Comparison of ENCODE assay signal across 20 mouse cellular contexts in genomic region chr19:4596071-4596470, GRCm38 (mm10).
"Had no signal": no experiment of that assay in that cellular context is flagged by ENCODE, and none has a peak within 500 bp of the region (broad histone marks: within the 10 kb centered on the region; RNA-seq: fewer than 3 reads in every experiment).

No protein-coding gene starts in this region.

- H3K27me3 ChIP-seq: liver, embryonic 13.5 days; midbrain, embryonic 12.5 days; midbrain, embryonic 15.5 days; neural tube, embryonic 12.5 days; neural tube, embryonic 15.5 days had no signal

- H3K9me3 ChIP-seq: liver, embryonic 13.5 days; midbrain, embryonic 12.5 days; midbrain, embryonic 15.5 days; neural tube, embryonic 12.5 days; neural tube, embryonic 15.5 days had no signal

- H3K4me1 ChIP-seq: midbrain, embryonic 12.5 days; midbrain, embryonic 15.5 days; neural tube, embryonic 12.5 days; neural tube, embryonic 15.5 days had no signal

- H3K27ac ChIP-seq: layer of hippocampus, adult 2 months; left cerebral cortex, adult 2 months; liver, embryonic 13.5 days; macrophage; midbrain, embryonic 12.5 days; midbrain, embryonic 15.5 days; neural tube, embryonic 12.5 days; neural tube, embryonic 15.5 days; stomach, postnatal 0 days had no signal

- H3K9ac ChIP-seq: liver, embryonic 13.5 days; lung, embryonic 14.5 days; midbrain, embryonic 12.5 days; midbrain, embryonic 15.5 days; neural tube, embryonic 12.5 days; neural tube, embryonic 15.5 days had no signal

- DNase-seq: layer of hippocampus, adult 9-11 months; layer of hippocampus, postnatal 36 days; liver, embryonic 13.5 days; lung, embryonic 14.5 days; right cerebral cortex, adult 18-20 months; right cerebral cortex, postnatal 14 days; right cerebral cortex, postnatal 4 days; thymus, adult 2 months; thymus, postnatal 14 days; thymus, postnatal 4 days had no signal

- H3K36me3 ChIP-seq: liver, embryonic 13.5 days; midbrain, embryonic 12.5 days; midbrain, embryonic 15.5 days; neural tube, embryonic 12.5 days; neural tube, embryonic 15.5 days had no signal

- H3K4me2 ChIP-seq: liver, embryonic 13.5 days; lung, embryonic 14.5 days; midbrain, embryonic 12.5 days; midbrain, embryonic 15.5 days; neural tube, embryonic 12.5 days; neural tube, embryonic 15.5 days had no signal

- ATAC-seq: intestine, postnatal 0 days; lung, postnatal 0 days; midbrain, embryonic 15.5 days had no signal

- H3K4me3 ChIP-seq: layer of hippocampus, adult 2 months; left cerebral cortex, adult 2 months; liver, embryonic 13.5 days; midbrain, embryonic 12.5 days; midbrain, embryonic 15.5 days; neural tube, embryonic 12.5 days; neural tube, embryonic 15.5 days had no signal
